Mouse (Mus musculus) mouse embryonic stem cell (cell line): ENCODE measurements around the gene Cox8b.

ENCODE experiments used
- in situ Hi-C, 2 experiments: fragments of 300-500 bp; cut with MboI; formaldehyde crosslinking; loops; 1 replicate in 1 of 2; 3 replicates in 1 of 2; pipeline ENCODE4 v1.14.3; 2019 to 2020; ENCODE audit warnings: low sequenced_read_pairs in 2 of 2, low pct_unique_long_range_greater_than_20kb in 1 of 2, mixed read lengths in 1 of 2; ENCODE audit not compliant: unreplicated experiment in 1 of 2

The Cox8b gene

DNA sequence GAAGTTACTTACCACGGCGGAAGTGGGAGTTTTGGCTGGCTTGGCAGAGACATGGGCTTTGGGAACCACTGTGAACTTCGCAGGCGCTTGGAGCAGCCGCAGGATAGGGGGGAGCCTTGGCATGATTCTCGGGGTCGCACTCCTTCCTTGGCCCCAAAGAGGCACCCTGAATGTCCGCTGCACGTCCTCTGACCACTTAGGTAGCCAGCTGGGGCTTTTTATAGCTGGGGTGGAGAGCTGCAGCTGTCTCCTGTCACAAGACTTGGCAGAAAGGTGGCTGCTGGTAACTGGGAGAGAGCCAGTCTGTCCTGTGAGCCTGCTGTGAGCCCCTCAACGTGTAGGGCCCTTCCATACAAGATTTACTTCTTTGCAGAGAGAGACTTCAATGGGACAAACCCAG lies at the start of gene Cox8b:
TSS of gene Cox8b (minus strand) at position 227 of the 400 bp plus-strand sequence.
- in situ Hi-C loops = loop anchor here in 1 of 2 experiments (5.0 to 25.0 kb wide), 2 partner anchors 58 to 287 kb away; partner anchors contain the start of genes Hras and Lrrc56

- in situ Hi-C loops = no loop called here
Observed at GRCm38 (mm10) chr7:140949255-140949654, 49.0 kb upstream of the Cox8b start.

- in situ Hi-C loops = no loop called here
Observed at GRCm38 (mm10) chr7:140948161-140948560, 47.9 kb upstream of the Cox8b start.

DNA sequence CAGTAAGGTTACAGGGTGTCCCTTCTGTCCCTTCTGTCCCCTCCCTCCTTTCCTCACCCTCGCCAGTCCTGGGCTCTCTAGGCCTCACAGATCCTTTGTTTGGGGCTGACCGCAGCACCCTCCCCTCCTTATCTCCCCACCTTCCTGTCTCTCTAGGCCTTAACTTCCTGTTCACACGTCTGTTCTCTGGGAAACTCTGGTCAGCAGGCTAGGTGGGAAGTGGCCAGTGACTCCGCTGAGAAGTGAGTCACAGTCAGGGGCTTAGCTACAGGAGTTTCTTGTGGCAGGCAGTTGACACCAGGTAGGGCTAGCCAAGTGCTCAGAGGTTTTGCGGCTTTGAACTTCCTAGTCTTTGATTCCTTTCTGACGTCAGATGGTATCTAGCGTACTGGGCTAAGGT lies 46.7 kb upstream of the Cox8b start:
- in situ Hi-C loops = no loop called here

GRCm38 (mm10) chr7:140946311-140946710 lies 46.1 kb upstream of the Cox8b start:
- in situ Hi-C loops = no loop called here

GRCm38 (mm10) chr7:140945247-140945646 lies 45.0 kb upstream of the Cox8b start:
- in situ Hi-C loops = no loop called here

DNA sequence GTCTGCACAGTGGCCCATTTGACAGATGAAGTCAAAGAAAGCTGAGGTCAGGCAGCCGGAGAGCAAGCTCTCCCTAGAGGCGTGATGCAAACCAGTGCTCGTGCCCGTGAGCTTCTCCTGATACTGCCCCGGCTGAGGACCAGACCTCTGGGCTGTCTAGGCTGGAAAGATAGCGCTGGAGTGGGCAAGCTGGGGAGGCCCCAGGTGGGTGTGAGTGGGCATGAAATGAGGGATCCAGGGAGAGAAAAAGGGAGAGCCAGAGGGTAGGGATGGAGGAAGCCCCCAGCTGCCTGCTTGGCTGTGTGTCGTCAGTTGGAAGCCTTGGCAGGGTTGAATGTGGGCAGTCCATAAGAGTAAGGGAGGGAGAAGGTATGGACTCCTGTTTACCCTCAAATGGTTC lies 44.0 kb upstream of the Cox8b start:
- in situ Hi-C loops = no loop called here

DNA sequence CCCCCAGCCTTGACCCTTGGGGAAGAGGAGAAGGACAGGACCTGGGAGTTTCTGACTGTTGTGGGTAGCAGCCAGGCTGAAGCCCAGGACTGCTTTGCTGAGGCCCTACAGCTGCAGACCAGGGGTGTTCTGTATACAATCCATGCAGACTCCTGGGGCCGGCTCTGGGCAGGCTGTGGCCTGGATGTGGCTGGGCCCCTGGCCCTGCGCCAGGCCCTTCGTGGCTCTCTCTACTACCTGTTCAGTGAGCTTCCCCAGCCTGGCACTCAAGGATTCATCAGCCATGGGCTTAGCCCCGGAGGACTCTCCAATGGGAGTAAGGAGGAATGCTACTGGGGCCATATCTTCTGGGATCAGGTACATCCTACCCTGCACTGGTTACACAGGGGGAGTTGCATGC lies 43.1 kb upstream of the Cox8b start:
- in situ Hi-C loops = no loop called here

GRCm38 (mm10) chr7:140942811-140943210 lies 42.6 kb upstream of the Cox8b start:
- in situ Hi-C loops = no loop called here

GRCm38 (mm10) chr7:140942341-140942740 lies 42.1 kb upstream of the Cox8b start:
- in situ Hi-C loops = no loop called here

GRCm38 (mm10) chr7:140941222-140942051 lies 41.2 kb upstream of the Cox8b start, which contains the start of gene Pgghg:
Gene Pgghg, plus strand, starts transcription at chr7:140941391.
- in situ Hi-C loops = no loop called here

- in situ Hi-C loops = no loop called here
Observed at GRCm38 (mm10) chr7:140939669-140940171, 39.5 kb upstream of the Cox8b start.

- in situ Hi-C loops = no loop called here
Observed at GRCm38 (mm10) chr7:140938896-140939295, 38.6 kb upstream of the Cox8b start.

DNA sequence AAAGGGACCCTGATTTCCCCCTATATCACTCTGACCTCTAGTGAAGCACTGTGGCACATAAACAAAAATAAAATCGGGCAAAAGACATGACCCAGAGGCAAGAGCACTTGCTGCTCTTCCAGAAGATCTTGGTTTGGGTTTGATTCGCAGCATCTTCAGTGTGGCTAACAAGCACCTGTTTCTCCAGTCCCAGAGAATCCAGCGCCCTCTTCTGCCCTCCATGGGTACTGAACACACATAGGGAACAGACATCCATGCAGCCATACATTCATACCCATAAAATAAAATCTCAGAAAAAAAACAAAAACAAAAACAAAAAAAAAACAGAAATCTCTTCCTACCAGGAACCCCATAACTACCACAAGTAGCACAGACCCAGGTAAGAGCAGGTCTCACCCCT lies 38.2 kb upstream of the Cox8b start:
- in situ Hi-C loops = no loop called here

DNA sequence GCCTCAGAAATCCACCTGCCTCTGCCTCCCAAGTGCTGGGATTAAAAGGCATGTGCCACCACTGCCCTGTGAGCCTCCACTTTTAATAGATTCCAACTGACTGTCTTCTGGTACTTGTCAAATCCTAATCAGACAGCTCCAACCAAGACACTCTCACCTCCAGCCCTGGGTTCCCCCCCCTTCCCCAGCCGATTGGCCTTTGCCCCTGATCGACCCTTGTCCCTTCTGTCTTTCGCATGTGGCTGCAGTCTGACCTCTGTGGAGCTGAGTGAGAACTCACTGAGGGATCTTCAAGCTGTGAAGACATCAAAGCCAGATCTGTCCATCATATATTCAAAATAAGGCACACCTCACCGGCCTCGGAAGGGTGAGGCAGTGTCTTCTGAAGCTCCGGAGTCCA lies 26.9 kb upstream of the Cox8b start:
- in situ Hi-C loops = no loop called here

- in situ Hi-C loops = loop anchor here in 1 of 2 experiments (25.0 kb wide), 1 partner anchor 264 kb away; the partner anchor contains the start of genes Hras and Lrrc56
Observed at GRCm38 (mm10) chr7:140923070-140923775, 23.0 kb upstream of the Cox8b start.

GRCm38 (mm10) chr7:140922398-140923069 lies 22.3 kb upstream of the Cox8b start:
- in situ Hi-C loops = loop anchor here in 1 of 2 experiments (25.0 kb wide), 1 partner anchor 265 kb away; the partner anchor contains the start of genes Hras and Lrrc56

DNA sequence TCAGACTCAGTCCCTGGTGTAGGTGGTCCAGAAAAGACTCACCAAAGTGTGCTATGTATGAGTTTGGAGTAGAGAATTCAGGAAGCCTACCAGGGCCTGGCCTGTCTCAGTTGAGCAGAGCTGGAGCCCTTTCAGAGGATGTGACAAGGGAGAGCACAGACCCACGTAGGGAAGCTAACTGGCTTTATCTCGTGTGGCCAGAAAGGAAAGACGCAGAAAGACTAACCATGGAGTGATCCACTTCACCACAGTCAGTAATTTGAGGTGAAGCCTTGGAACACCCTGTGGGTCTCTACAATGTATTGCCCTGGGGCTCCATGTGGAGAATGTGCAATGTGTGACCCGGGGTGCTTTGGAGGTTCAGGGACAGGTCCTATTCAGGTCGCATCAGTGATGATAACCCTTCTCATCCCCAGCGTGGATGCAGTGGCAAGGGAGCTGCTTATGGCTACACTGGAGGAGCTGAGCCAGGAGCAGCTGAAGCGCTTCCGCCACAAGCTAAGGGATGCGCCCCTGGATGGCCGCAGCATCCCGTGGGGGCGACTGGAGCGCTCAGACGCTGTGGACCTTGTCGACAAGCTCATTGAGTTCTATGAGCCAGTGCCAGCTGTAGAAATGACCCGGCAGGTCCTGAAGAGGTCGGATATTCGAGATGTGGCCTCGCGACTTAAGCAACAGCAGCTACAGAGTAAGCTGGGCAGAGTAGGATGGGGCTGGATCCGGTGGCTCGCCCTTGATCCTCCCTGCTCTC lies 21.2 kb upstream of the Cox8b start:
- in situ Hi-C loops = loop anchor here in 1 of 2 experiments (25.0 kb wide), 1 partner anchor 266 kb away; the partner anchor contains the start of genes Hras and Lrrc56
